Mouse (Mus musculus): ENCODE measurements around the gene A230072I06Rik. TPM values are rescaled to one million over a fixed set of nuclear protein-coding genes. Genes with fewer than 3 reads are reported as not detected.

Gene A230072I06Rik
- total RNA-seq, 1 experiment from 2014 or later, result 1.5 TPM

DNA sequence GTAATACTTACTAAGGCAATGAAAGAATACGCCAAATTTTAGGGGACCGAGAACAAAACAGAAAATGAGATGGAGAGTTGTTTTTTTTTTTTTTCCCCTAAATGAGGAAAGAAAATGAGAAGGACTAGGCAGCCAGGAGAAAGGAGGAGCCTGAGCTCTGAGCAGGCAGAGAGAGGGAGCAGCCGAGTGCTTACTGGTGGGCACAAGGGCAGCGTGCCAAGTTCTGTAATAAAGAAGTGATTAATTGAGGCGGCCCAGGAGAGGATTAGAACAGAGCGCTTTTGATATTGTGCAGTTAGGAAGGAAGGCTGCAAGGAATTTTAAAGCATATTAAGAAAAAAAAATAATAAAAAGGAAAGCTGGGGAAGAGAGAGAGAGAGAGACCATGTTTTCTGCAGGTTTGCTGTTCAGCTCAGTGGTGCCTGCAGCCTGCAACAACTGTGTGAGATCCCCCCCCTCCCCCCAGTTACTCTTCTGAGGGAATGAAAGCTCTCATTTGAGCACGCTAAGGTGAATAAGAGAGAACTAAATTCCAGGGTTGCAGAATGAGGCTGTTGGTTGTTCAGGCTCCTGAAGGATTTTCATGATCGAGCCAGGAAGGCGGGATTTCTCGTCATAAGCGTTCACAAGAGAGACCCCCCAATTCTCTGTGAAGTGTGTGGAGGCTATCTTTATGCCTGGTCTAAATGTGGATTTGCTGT lies 41.3 kb downstream of the A230072I06Rik start:
- no peak for ATAC-seq (replicated peaks; ENCODE audit: insufficient number of reproducible peaks, low FRiP score, low TSS enrichment, poor library complexity, severe bottlenecking)

DNA sequence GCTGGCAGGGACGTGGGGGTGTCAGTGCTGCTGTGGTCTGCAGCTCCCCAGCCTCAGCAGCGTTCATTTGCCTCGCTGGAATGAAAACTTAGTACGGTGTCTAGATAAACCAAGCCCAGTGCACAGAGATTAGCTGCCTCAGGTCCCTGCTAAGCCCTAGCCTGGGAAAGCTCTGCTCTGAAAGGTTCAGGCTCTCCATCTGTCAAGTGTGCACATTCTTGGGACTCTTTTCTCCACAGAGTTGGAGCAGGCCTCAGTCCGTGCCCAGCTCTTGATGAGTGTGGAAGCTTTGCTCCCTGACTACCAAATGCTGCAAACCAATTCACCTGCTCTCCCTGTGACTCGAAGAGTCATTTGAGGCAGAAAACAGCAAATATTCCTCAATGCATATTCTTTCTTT lies 43.5 kb downstream of the A230072I06Rik start:
- ATAC-seq (replicated peaks; ENCODE audit: insufficient number of reproducible peaks, low FRiP score, low TSS enrichment, poor library complexity, severe bottlenecking), result no peak

DNA sequence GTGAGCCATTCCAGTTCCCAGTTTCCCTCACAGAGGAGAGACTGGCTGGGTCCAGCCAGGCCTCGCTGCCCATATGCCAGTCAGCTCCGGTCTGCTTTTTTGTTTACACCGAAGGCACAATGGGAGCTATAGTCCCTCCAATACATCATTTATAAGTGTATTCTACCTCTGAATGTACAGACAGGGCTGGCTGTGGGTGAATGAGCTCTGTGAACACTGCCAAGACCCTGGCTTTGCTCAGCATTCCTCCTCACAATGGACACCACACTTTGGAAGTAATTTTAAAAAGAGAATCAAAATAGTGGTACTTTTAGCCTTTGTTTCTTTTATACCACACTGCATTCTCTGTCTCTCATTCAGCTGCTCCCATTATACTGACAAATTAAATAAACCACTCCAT lies 44.6 kb downstream of the A230072I06Rik start:
- no peak for ATAC-seq (replicated peaks; ENCODE audit: insufficient number of reproducible peaks, low FRiP score, low TSS enrichment, poor library complexity, severe bottlenecking)

DNA sequence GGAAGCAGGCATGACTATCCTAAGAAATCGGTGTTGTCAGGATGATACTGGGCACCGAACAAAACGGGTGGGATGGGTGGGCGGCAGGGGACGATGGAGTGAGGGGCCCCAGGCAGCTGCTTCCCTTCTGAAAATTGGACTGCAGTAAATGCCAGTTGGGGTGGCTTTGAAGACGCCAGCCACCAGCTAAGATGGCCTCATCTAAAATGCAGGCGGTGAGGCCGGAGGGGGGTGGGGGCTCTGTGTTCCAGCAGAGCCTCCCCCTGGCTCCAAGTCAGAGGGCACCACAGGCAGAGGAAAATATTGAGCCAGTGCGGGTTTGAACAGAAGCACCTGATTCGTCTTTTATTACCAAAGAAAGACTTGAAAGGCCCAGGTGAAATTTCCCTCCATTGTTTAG lies 45.9 kb downstream of the A230072I06Rik start:
- ATAC-seq (replicated peaks; ENCODE audit: insufficient number of reproducible peaks, low FRiP score, low TSS enrichment, poor library complexity, severe bottlenecking), result no peak

DNA sequence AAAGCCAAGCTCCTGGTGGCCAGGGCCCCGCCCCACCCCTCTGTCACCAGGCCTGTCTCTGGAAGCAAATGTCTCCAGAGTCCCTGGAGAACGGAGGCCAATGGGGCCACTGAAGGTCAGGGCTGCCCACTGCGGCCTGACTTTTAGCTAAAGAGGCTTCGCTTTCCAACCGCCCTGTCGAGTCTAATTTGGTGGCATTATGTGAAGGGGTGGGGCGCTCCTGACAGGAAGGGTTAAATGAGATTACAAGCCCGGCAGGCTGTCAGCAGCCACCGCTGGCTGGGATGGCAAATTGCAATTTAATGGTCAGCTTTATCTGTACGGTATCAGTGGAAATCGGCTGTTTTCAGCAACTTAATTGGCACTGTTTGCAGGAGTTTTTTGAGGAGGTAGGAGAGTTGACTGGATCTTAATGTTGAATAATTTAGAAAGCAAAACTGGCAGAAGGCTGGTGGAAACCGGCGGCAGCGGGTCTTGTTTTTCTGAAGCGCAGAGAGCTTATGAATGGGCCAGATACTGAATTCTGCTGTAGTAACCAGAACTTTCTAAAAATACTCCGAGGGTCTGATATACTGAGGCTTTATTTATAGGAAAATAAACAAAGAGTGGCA lies 46.5 kb downstream of the A230072I06Rik start:
- ATAC-seq (replicated peaks; ENCODE audit: insufficient number of reproducible peaks, low FRiP score, low TSS enrichment, poor library complexity, severe bottlenecking), result no peak

DNA sequence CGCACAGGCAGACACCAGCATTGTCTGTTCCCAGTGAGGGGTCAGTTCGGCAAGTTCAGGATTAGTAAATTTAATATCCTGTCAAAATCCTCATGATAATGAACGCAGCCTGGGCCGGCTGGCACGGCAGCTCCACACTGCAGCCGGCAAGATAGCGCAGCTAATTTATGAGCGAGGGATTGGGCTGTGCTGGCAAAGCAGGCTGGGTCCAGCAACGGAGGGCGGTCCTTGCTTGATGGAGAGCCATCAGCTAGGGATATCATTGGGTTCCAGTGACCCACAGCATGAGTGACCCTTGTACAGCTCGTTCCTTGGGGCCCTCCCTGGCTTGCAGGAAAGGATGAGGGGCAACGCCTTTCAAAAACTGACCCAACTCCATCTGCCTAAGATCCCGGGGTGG lies 48.6 kb downstream of the A230072I06Rik start:
- no peak for ATAC-seq (replicated peaks; ENCODE audit: insufficient number of reproducible peaks, low FRiP score, low TSS enrichment, poor library complexity, severe bottlenecking)

DNA sequence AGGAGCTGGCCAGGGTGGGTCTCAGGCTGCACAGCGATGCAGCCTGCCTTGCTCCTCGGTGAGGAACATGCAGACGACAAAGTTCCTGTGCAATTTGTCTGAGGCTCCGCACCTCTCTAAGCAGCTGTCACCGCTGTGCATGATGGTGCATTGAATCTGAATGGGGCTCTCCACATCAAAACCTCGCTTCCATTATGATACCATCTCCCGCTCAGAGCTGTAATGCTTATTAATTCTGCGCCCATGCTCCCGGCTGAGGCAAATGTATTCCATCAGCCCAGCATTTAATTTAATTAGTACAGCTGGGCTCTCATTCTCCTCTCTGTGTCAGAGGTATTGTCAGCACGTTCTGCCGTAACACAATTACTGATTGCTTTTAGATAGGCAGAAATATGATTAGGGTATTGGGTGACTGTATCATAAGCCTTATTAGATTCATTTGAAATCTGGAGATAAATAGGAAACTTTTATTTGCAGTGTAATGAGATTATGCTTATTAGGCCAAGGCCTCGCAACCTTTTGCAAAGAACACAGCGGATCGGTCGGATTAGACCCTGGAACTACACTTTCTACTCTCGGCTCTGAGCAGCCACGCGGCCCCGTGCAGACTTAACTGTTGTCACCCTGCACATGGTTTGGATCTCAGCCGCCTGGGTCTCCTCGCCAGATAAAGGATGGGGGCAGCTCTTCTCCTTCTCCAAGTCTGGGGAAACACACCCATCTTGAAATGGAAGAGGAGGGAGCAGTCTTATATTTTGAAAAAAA lies 49.3 kb downstream of the A230072I06Rik start:
- ATAC-seq (replicated peaks; ENCODE audit: insufficient number of reproducible peaks, low FRiP score, low TSS enrichment, poor library complexity, severe bottlenecking), result no peak

DNA sequence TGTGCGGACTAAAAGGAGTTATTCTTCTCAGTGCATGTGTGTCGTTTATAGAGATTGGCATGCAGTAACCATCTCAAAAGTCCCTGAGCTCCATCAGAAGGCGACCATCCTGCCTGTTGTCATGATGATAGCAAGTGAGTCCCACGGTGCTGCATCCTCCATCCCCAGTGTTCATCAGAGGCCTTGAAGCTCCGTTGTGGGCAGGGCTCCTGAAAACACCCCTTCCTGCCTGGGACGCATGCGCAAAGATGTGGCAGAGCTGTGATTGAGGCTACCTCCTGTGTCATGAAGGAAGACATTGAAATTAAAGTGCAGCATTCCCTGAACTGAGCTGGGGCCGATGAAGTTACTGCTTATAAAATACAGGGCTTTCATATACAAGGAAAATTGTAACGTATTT lies 49.9 kb downstream of the A230072I06Rik start:
- no peak for ATAC-seq (replicated peaks; ENCODE audit: insufficient number of reproducible peaks, low FRiP score, low TSS enrichment, poor library complexity, severe bottlenecking)

DNA sequence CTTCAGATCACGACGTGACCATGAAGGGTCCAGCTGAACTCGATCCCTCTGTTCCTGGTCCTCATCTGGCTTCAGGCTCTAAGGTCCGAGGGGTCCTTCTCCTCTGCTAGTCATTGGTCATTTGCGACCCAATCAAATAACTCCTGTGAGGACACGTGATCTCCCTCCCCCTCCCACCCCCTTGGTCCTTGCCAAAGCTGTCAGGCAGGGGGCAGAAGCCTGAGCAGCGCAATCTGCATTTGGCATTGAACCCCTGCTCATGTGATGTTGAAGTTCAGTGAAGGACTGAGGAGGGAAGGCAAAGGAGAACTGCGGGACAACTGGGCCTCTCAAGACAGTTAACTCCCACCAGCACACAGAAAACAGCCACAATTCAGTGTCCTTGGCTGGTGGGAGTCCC lies 51.4 kb downstream of the A230072I06Rik start:
- no peak for ATAC-seq (replicated peaks; ENCODE audit: insufficient number of reproducible peaks, low FRiP score, low TSS enrichment, poor library complexity, severe bottlenecking)

Other genes with a start within 250 kb of the A230072I06Rik start
- not detected in 3 replicates for gene Sox1, start 116.5 kb downstream of the A230072I06Rik start, total RNA-seq (2017)

All from monocyte, adult 5-6 weeks (primary cell).